Mouse (Mus musculus) limb, embryonic 15.5 days (tissue): ENCODE measurements around the gene Gpr135. TPM values are rescaled to one million over a fixed set of nuclear protein-coding genes. Genes with fewer than 3 reads are reported as not detected.
A peak's percentile ranks its signal among the peaks of the same experiment; 100 is the strongest.

ENCODE experiments used
- ATAC-seq: fragments of 200-750 bp; cut with Nextera tagmentation; 2 replicates; pipeline ENCODE4 v1.8.0; 2017; ENCODE audit warnings: low read depth, moderate TSS enrichment; ENCODE audit not compliant: insufficient number of reproducible peaks, low FRiP score, low TSS enrichment
- H3K27ac ChIP-seq: fragments of 300-500 bp; sonication (generic); 2 replicates; pipeline ENCODE4 v1.5.1; 2015; ENCODE audit warnings: moderate library complexity, mild to moderate bottlenecking, inconsistent platforms
- H3K27me3 ChIP-seq: fragments of 300-500 bp; sonication (generic); 2 replicates; pipeline ENCODE4 v1.6.1; 2015; ENCODE audit warnings: inconsistent platforms
- H3K36me3 ChIP-seq: fragments of 300-500 bp; sonication (generic); 2 replicates; pipeline ENCODE4 v1.6.1; 2015; ENCODE audit warnings: inconsistent platforms
- H3K4me1 ChIP-seq: fragments of 300-500 bp; sonication (generic); 2 replicates; pipeline ENCODE4 v1.6.1; 2015; ENCODE audit warnings: inconsistent platforms
- H3K4me2 ChIP-seq: fragments of 300-500 bp; sonication (generic); 2 replicates; pipeline ENCODE4 v1.6.1; 2015; ENCODE audit warnings: mild to moderate bottlenecking, inconsistent platforms
- H3K4me3 ChIP-seq: fragments of 300-500 bp; sonication (generic); 2 replicates; pipeline ENCODE4 v1.5.1; 2015; ENCODE audit warnings: mild to moderate bottlenecking, inconsistent platforms
- H3K9ac ChIP-seq: fragments of 300-500 bp; sonication (generic); 2 replicates; pipeline ENCODE4 v1.6.1; 2015; ENCODE audit warnings: inconsistent platforms
- H3K9me3 ChIP-seq: fragments of 300-500 bp; sonication (generic); 2 replicates; pipeline ENCODE4 v1.6.1; 2016; ENCODE audit warnings: inconsistent platforms
- WGBS: fragments of 180-500 bp; shearing (Covaris S2); methylation state at CpG from one replicate; pipeline ENCODE4 v1.1.7; 2015; 5-methylcytosine and 5-hydroxymethylcytosine counted together
- polyA plus RNA-seq: library from polyadenylated mRNA; unstranded; fragments of >200 nt; fragmentation: Nextera tagmentation; extraction: Ambion mirVana; gene quantifications from 2 replicates; pipeline ENCODE4 v1.2.1, GENCODE M21; 2015

Gene Gpr135
- polyA plus RNA-seq, result 0.76 and 0.87 TPM in 2 replicates

DNA sequence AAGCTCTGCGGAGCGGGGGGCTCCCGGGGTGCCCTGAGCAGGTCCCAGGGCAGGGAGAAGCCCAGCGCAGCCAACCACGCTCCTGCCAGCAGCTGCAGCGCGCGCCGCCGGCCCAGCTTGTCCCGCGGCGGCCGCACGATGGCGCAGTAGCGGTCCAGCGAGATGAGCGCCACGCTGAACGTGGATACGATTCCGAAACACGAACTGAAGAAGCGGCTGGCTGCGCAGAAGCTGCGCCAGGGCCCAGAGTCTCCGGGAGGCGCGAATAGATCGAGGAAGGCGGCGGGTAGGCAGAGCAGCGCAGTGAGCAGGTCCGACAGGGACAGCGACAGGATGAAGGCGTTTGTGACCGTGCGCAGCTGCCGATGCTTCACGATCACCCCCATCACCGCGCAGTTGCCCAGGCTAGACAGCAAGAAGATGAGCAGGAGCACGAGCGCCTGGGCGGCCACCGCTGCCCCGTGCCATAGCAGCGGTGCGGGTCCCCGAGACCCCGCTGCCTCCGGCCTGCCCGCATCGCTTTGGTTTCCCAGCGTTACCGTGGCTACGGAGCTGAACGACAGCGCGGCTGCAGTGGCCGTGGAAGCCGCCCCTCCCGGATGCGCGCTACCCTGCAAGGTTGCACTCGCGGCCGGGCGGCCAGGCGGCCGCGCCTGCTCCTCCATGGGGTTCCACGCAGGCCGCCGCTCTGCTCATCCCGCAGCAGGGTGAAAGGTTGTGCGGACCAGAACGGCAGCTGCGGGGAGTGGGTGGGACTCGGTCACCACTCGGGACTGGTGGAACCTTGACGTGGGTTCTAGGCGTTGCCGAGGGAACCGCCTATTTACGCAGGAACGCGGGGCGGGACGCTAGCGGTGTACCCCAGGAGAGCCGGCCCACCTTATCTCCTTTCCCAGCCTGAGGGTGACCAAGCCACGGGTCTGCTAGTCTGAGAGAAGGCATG lies at the start of gene Gpr135:
Gene Gpr135, minus strand, starts transcription at position 799 of the 943 bp plus-strand sequence.
- Histone ChIP-seq H3K9me3 (no peaks in the 10 kb centered on the region), H3K4me3 (peak within 1 kb of the TSS; percentile 65), H3K36me3 (peaks cover 8% of the 10 kb centered on the region), H3K4me1 (peaks cover 15% of the 10 kb centered on the region), H3K4me2 (peak within 1 kb of the TSS; percentile 99), H3K27ac (no peak within 1 kb of the TSS), H3K27me3 (peaks cover 33% of the 10 kb centered on the region), H3K9ac (peak within 1 kb of the TSS; percentile 52)
- peak; percentile 75 for ATAC-seq
- under 1% methylated on average over 94 of the region's 94 CpGs for WGBS

DNA sequence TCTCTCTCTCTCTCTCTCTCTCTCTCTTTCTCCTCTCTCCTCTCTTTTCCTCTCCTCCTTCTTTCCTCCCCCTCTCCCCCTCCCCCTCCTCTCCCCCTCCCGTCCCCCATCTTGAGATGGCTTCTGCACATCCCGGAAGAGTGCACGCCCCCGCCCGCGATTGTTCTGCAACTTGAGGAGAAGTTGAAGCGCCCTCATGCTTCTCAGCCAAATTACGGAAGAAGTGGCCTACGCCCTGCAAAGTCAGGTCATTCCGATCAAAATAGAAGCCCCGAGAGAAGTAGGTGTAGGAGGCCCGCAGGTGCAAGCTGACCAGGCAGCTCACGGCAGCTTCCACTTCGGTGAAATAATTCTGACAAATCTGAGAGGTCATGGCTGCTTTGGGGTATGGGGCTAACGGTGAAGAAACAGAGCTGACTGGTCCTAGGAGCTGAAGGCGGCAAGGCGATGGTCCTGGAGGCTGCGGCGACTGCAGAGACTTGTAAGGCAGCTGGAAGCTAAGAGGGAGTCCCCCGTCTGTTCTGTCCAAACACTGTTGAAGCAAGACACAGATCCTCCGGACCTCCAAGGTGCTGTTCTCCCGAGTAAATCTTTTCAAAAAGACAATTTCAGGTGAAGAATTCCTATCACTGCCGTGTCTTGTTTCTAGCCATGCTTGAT lies 44.9 kb upstream of the Gpr135 start:
- no peak for ATAC-seq
- H3K27me3 ChIP-seq, result no peaks in the 10 kb centered on the region
- H3K4me1 ChIP-seq, result no peaks in the 10 kb centered on the region
- H3K9ac ChIP-seq, result no peak overlapping the region
- WGBS, result 76% methylated on average over 20 of the region's 23 CpGs
- H3K4me3 ChIP-seq, result no peak overlapping the region
- H3K36me3 ChIP-seq, result no peaks in the 10 kb centered on the region
- H3K9me3 ChIP-seq, result no peaks in the 10 kb centered on the region
- no peak overlapping the region for H3K27ac ChIP-seq
- H3K4me2 ChIP-seq, result no peak overlapping the region

DNA sequence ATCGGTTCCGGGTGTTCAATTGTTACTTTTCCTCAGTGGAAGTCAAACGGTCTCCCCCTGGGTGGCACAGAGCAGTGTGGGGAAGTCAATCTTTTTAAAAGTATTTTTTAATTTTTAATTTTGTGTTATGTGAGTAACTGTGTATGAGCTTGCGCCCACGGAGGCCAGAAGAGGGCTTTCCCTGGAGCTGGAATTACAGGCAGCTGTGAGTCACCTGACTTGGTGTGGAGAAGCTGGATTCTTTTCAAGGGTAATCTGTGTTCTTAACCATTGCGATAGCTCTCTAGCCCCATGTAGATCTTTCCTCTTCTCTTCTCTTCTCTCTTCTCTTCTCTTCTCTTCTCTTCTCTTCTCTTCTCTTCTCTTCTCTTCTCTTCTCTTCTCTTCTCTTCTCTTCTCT lies 44.2 kb upstream of the Gpr135 start:
- Histone ChIP-seq H3K27me3 (no peaks in the 10 kb centered on the region), H3K9ac (no peak overlapping the region), H3K4me3 (no peak overlapping the region), H3K9me3 (no peaks in the 10 kb centered on the region), H3K27ac (no peak overlapping the region), H3K4me1 (no peaks in the 10 kb centered on the region), H3K36me3 (no peaks in the 10 kb centered on the region), H3K4me2 (no peak overlapping the region)
- 58% methylated on average over 6 of the region's 6 CpGs for WGBS
- ATAC-seq, result no peak

DNA sequence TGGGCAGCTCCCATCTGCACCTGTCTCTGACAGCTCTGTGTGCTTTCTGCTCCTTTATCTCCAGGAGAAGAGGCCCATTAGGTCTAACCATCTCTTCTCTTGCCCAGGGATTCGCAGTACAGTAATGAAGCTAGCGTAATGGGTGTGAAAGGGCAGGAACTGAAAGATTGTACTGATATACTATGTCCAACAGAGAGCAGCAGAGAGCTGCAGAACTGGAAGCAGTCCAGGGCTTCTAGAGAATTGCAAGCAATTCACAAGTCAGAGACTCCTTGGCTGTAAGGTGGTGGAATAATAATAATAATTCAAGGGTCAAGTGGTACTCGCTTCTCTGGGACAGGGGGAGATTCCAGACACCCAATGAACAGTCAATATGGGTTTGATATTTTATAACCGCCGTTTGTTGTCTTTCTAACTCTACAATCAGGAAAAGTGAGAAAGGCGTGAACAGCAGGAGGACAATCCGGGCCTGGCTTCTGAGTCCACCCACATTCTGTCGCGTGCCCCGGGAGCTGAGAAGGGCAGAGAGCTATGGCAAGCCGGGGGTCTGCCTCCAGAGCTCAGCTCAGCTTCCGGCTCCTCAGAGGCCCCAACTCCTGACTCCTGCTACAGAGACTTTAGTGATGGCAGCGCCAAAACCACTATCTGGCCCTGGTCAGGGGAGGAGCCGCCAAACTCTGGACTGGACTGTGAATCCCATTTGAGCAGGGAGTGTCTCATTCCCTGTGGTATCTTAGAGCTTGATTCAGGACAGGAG lies 33.8 kb upstream of the Gpr135 start:
- Histone ChIP-seq H3K4me3 (no peak overlapping the region), H3K4me1 (no peaks in the 10 kb centered on the region), H3K9ac (no peak overlapping the region), H3K4me2 (no peak overlapping the region), H3K27me3 (no peaks in the 10 kb centered on the region), H3K27ac (no peak overlapping the region), H3K9me3 (no peaks in the 10 kb centered on the region), H3K36me3 (peaks cover 13% of the 10 kb centered on the region)
- ATAC-seq, result no peak
- WGBS, result 30% methylated on average over 14 of the region's 14 CpGs

DNA sequence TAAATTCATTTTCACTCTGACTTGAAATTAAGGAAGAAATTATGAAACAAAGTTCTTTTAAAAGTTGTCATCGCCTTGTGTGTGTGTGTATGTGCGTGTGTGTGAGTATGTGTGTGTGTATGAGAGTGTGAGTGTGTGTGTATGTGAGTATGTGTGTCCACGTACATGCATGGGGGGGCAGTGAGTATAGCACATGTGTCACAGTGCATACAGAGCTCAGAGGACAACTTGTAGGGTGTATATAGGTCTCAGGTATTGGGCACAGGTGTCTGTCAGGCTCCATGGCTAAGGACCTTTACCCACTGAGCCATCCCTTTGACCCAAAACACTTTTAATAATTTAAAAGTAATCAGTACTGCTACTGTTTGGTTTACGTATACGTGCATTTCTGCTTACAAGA lies 33.1 kb upstream of the Gpr135 start:
- H3K36me3 ChIP-seq, result peaks cover 13% of the 10 kb centered on the region
- H3K9ac ChIP-seq, result no peak overlapping the region
- no peak for ATAC-seq
- H3K4me2 ChIP-seq, result no peak overlapping the region
- no peak overlapping the region for H3K27ac ChIP-seq
- H3K4me1 ChIP-seq, result no peaks in the 10 kb centered on the region
- WGBS, result 78% methylated on average over 5 of the region's 5 CpGs
- no peak overlapping the region for H3K4me3 ChIP-seq
- H3K9me3 ChIP-seq, result no peaks in the 10 kb centered on the region
- H3K27me3 ChIP-seq, result no peaks in the 10 kb centered on the region

DNA sequence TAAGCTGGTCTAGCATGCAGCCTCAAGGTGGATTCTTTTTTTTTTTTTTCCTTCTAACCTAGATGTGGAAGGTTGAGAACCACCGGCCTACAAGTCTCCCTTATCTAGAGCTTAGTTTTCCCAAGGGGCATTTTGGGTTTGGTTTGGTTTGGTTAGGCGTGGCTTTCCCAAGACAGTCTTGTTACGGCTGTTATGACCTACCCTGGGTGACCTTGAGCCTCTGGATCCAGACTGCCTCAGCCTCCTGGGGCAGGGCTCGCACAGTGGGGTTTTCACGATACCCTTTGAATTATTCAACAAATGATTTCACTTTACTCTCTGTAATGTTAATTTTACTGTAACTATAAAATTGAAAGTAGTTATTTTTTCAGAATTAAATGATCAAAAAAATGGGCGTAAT lies 31.9 kb upstream of the Gpr135 start:
- Histone ChIP-seq H3K9ac (no peak overlapping the region), H3K4me1 (no peaks in the 10 kb centered on the region), H3K4me2 (no peak overlapping the region), H3K27me3 (no peaks in the 10 kb centered on the region), H3K9me3 (no peaks in the 10 kb centered on the region), H3K4me3 (no peak overlapping the region), H3K36me3 (peaks cover 19% of the 10 kb centered on the region), H3K27ac (no peak overlapping the region)
- ATAC-seq, result no peak
- WGBS, result 76% methylated on average over 6 of the region's 6 CpGs

DNA sequence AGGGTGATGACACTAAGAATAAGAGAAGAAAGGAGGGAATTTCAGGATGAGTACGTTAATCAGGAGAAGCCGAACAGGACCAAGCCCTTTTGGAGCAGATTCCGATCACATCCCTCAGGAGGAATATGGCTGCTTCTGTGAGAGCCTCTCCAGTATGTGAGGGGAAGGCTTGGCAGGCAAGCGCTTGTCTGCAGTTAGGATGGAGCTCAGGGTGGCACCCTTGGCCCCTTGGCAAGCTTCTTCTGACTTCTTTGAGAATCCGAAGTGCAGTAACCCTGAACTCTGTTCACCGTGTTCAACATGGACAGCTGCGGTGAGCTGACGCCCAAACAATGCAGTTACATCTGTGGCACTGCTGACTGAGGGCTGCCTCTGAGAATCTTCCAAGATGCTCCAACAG lies 26.0 kb upstream of the Gpr135 start:
- Histone ChIP-seq H3K9ac (no peak overlapping the region), H3K27ac (no peak overlapping the region), H3K27me3 (no peaks in the 10 kb centered on the region), H3K4me3 (no peak overlapping the region), H3K36me3 (peaks cover 73% of the 10 kb centered on the region), H3K4me2 (no peak overlapping the region), H3K4me1 (no peaks in the 10 kb centered on the region), H3K9me3 (no peaks in the 10 kb centered on the region)
- ATAC-seq, result no peak
- WGBS, result 92% methylated on average over 8 of the region's 8 CpGs

DNA sequence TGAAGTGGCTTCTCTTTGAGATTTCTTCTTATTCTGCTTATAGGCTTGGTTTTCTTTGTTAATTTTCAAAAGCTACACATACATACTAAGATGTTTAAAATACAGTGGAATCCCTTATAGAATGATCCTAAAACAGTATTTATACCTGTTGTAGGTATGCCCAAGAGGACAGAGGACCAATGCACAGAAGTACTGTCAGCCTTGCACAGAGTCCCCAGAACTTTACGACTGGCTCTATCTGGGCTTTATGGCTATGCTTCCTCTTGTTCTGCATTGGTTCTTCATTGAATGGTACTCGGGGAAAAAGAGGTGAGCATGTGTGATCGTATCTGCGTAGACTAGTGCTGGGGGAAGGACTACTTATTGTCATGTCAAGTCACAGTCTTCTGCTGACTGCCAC lies 18.9 kb upstream of the Gpr135 start:
- no peak overlapping the region for H3K4me2 ChIP-seq
- H3K4me3 ChIP-seq, result no peak overlapping the region
- peaks cover 40% of the 10 kb centered on the region for H3K36me3 ChIP-seq
- H3K27me3 ChIP-seq, result no peaks in the 10 kb centered on the region
- no peak overlapping the region for H3K9ac ChIP-seq
- peaks cover 15% of the 10 kb centered on the region for H3K4me1 ChIP-seq
- no peak for ATAC-seq
- no peaks in the 10 kb centered on the region for H3K9me3 ChIP-seq
- WGBS, result 88% methylated on average over 4 of the region's 4 CpGs
- no peak overlapping the region for H3K27ac ChIP-seq

DNA sequence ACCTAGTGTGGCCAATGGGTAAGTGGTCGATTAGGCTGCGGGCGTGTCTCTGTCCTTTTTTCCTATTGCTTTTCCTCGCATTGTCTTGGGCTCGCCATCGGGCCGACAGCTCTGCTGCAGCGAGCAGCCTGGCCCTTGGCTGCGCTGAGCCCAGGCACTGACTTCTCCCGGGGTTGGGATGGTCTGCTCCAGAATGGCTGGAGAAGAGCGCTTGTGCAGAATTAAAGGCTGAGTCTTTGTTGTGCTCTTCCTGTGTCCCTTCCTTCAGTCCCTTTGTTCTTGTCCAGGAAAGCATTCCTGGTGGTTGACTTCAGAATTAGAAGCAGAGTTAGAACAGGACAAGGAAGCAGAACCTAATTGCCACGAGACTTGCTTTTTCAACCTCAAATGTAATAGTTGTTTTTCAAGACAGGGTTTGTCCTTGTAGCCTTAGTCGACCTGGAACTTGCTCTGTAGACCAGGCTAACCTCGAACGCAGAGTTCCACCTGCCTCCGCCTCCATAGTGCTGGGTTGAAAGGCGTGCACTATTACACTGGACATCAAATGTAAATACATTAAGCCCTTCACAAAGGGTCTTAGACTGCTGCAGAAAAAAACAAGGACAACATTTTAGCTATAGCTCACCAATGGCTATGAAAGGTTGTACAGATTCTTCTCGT lies 15.4 kb upstream of the Gpr135 start:
- H3K9ac ChIP-seq, result peak overlapping the region; percentile 76
- H3K4me2 ChIP-seq, result peak overlapping the region; percentile 63
- peaks cover 34% of the 10 kb centered on the region for H3K4me1 ChIP-seq
- no peaks in the 10 kb centered on the region for H3K27me3 ChIP-seq
- peaks cover 6% of the 10 kb centered on the region; the same call in 1 of the 2 replicates for H3K36me3 ChIP-seq
- peak overlapping the region; percentile 80 for H3K4me3 ChIP-seq
- peak overlapping the region; percentile 96 for H3K27ac ChIP-seq
- WGBS, result under 1% methylated on average over 18 of the region's 18 CpGs
- ATAC-seq, result no peak
- H3K9me3 ChIP-seq, result no peaks in the 10 kb centered on the region

DNA sequence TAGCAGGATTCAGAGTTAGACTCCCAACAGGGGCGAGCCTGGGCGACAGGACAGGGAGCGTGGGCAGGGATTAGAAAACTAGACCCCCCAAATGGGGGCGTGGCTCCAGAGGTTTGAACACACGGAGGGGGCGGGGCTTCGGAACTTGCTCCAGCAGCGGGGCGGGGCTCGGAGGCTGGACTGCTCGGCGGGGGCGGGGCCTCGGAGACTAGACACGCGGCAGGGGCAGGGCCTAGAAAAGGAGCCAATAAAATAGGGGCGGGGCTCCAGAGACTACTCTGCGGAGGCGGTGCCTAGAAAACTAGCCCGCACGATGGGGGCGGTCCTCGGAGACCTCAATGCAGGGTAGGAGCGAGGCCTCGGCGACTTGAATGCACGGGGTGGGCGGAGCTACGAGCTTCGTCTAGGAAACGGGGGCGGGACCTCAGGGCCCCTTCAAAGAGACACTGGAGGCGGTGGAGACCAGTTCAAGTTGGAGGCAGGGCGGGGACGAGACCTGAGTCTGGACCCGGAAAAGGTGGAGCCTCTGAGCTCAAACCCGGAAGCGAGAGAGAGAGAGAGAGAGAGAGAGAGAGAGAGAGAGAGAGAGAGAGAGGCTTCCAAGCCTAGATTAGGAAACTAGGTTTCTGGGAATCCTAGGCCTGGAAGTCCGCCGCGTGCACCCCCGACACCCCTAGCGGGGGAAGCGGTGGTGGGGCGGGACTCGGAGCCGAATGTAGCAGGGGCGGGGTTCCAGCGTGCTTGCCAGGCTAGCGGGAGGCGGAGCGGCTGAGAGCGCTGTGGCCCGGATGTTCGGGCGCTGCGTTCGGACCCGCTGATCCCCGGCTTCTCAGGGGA lies 14.6 kb upstream of the Gpr135 start, which contains the start of the genes L3hypdh and Jkamp:
Gene L3hypdh, minus strand, starts transcription at position 111 of the 837 bp plus-strand sequence.
Gene Jkamp, plus strand, starts transcription at position 261 of the 837 bp plus-strand sequence.
- peak within 1 kb of the TSS; percentile 96 for H3K27ac ChIP-seq
- peak within 1 kb of the TSS; percentile 80 for H3K4me3 ChIP-seq
- ATAC-seq, result peak; percentile 99
- H3K36me3 ChIP-seq, result peaks cover 5% of the 10 kb centered on the region; the same call in 1 of the 2 replicates
- WGBS, result 1% methylated on average over 60 of the region's 60 CpGs
- H3K9ac ChIP-seq, result peak within 1 kb of the TSS; percentile 76
- peak within 1 kb of the TSS; percentile 92 for H3K4me2 ChIP-seq
- no peaks in the 10 kb centered on the region for H3K27me3 ChIP-seq
- H3K4me1 ChIP-seq, result peaks cover 34% of the 10 kb centered on the region
- H3K9me3 ChIP-seq, result no peaks in the 10 kb centered on the region
